Mouse (Mus musculus): Measurements from ENCODE around the gene Tap1. TPM values are rescaled to one million over a fixed set of nuclear protein-coding genes. Genes with fewer than 3 reads are reported as not detected.
A peak's percentile ranks its signal among the peaks of the same experiment; 100 is the strongest.
"Not testable (repeated sequence)": the region's sequence is repeated elsewhere in the genome, so short reads cannot be mapped to it uniquely, and the experiment has no call there.

The Tap1 gene
- total and polyA plus RNA-seq, 2 experiments: 15.1 to 23.5 TPM

DNA sequence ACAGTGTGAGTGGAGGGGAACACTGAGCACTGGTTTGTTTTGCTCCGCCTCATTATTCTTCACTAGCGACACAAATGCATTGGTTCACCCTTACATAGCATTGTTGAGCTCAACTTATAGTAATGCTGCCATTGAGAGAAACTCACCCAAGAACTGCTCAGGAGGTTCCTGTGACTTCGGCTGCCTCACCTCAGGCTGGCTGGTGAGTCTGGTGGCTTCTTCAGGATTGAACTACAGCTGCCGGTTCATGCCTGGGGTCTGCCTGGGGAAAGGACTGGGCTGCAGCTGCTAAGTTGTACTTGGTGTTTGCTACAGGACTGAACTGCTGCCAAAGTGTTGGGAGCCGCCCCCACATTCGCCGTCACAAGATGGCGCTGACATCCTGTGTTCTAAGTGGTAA lies 38.1 kb downstream of the Tap1 start:
- TF ChIP-seq CTCF (IDR thresholded peaks at IDR 0.05; ENCODE audit: low read depth, low read length): no peak
- no peak for TF ChIP-seq POLR2A (IDR thresholded peaks at IDR 0.05; ENCODE audit: extremely low read depth, insufficient read depth, low read length)
- H3K36me3 ChIP-seq (ENCODE audit: control insufficient read depth, insufficient read depth, low read length): no peaks in the 10 kb centered on the region
- H3K4me3 ChIP-seq (ENCODE audit: insufficient read depth, low read depth, low read length): no peak overlapping the region
- H3K9ac ChIP-seq (ENCODE audit: low read depth, low read length): no peak overlapping the region
- H3K79me2 ChIP-seq (ENCODE audit: control insufficient read depth, insufficient read depth, low read length): no peaks in the 10 kb centered on the region
- H3K4me1 ChIP-seq (ENCODE audit: control insufficient read depth, insufficient read depth, low read length): no peaks in the 10 kb centered on the region
- H3K27me3 ChIP-seq (ENCODE audit: control insufficient read depth, insufficient read depth, low read length): no peaks in the 10 kb centered on the region
- DNase-seq (ENCODE audit: extremely low read depth, low read depth, low spot score): no peak
- H3K27ac ChIP-seq (replicated peaks; ENCODE audit: insufficient read depth, low read depth, low read length): no peak overlapping the region
- 95% methylated on average over 8 of the region's 8 CpGs for WGBS

DNA sequence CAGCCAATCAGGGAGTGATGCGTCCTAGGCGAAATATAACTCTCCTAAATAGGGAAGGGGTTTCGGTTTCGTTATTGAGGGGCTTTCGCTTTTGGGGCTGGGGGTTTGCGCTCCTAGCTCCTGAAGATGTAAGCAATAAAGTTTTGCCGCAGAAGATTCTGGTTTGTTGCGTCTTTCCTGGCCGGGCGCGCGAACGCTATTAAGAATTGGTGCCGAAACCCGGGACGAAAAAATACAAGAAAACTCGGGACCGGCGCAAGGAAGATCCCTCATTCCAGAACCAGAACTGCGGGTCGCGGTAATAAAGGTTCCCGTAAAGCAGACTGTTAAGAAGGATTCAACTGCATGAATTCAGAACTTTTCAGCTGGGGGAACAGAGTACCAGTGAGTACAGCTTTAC lies 38.6 kb downstream of the Tap1 start:
- H3K4me1 ChIP-seq (ENCODE audit: control insufficient read depth, insufficient read depth, low read length); H3K27me3 ChIP-seq (ENCODE audit: control insufficient read depth, insufficient read depth, low read length); H3K4me3 ChIP-seq (ENCODE audit: insufficient read depth, low read depth, low read length); H3K27ac ChIP-seq (replicated peaks; ENCODE audit: insufficient read depth, low read depth, low read length); H3K36me3 ChIP-seq (ENCODE audit: control insufficient read depth, insufficient read depth, low read length); DNase-seq (ENCODE audit: extremely low read depth, low read depth, low spot score); H3K79me2 ChIP-seq (ENCODE audit: control insufficient read depth, insufficient read depth, low read length); H3K9ac ChIP-seq (ENCODE audit: low read depth, low read length): not testable (repeated sequence)
- WGBS: 99% methylated on average over 16 of the region's 23 CpGs

DNA sequence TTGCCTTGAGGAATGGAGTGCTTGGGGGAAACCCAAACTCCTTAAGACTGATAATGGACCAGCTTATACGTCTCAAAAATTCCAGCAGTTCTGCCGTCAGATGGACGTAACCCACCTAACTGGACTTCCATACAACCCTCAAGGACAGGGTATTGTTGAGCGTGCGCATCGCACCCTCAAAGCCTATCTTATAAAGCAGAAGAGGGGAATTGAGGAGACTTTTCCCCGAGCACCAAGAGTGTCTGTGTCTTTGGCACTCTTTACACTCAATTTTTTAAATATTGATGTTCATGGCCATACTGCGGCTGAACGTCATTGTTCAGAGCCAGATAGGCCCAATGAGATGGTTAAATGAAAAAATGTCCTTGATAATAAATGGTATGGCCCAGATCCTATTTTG lies 43.6 kb downstream of the Tap1 start:
- not testable (repeated sequence) for DNase-seq (ENCODE audit: extremely low read depth, low read depth, low spot score); H3K36me3 ChIP-seq (ENCODE audit: control insufficient read depth, insufficient read depth, low read length); H3K9ac ChIP-seq (ENCODE audit: low read depth, low read length); H3K4me1 ChIP-seq (ENCODE audit: control insufficient read depth, insufficient read depth, low read length); H3K4me3 ChIP-seq (ENCODE audit: insufficient read depth, low read depth, low read length); H3K79me2 ChIP-seq (ENCODE audit: control insufficient read depth, insufficient read depth, low read length); H3K27me3 ChIP-seq (ENCODE audit: control insufficient read depth, insufficient read depth, low read length); H3K27ac ChIP-seq (replicated peaks; ENCODE audit: insufficient read depth, low read depth, low read length)
- 96% methylated on average over 9 of the region's 9 CpGs for WGBS

DNA sequence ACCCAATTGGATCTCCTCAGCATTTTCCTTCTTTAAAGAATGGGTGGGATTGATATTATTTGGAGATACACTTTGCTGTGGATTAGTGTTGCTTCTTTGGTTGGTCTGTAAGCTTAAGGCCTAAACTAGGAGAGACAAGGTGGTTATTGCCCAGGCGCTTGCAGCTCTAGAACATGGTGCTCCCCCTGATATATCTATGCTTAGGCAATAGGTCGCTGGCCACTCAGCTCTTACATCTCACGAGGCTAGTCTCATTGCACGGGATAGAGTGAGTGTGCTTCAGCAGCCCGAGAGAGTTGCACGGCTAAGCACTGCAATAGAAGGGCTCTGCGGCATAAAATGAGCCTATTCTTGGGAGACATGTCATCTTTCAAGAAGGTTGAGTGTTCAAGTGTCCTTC lies 44.7 kb downstream of the Tap1 start:
- not testable (repeated sequence) for H3K79me2 ChIP-seq (ENCODE audit: control insufficient read depth, insufficient read depth, low read length); H3K9ac ChIP-seq (ENCODE audit: low read depth, low read length); H3K27me3 ChIP-seq (ENCODE audit: control insufficient read depth, insufficient read depth, low read length); H3K27ac ChIP-seq (replicated peaks; ENCODE audit: insufficient read depth, low read depth, low read length); H3K4me3 ChIP-seq (ENCODE audit: insufficient read depth, low read depth, low read length); H3K36me3 ChIP-seq (ENCODE audit: control insufficient read depth, insufficient read depth, low read length); H3K4me1 ChIP-seq (ENCODE audit: control insufficient read depth, insufficient read depth, low read length); DNase-seq (ENCODE audit: extremely low read depth, low read depth, low spot score)
- WGBS: 93% methylated on average over 7 of the region's 7 CpGs

DNA sequence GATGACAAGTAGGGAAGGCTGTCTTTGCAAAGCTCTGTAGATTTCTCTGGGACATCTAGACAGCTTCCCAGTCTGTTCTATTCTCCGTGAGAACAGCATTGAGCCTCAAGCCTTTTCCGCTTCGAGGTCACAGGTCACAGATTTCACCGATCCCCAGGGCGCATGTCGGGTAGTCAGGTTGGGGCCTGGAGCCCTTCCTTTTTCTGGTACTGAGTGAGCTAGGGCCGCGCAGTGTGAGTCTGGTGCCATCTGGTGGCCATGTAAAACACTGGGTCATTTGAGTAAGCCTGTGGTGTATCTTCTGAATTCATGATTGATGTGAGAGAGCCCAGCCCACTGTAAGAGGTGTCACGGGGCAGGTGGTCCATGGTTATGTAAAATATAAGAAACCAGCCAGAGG lies 47.6 kb downstream of the Tap1 start:
- Histone ChIP-seq H3K79me2 (ENCODE audit: control insufficient read depth, insufficient read depth, low read length) (no peaks in the 10 kb centered on the region), H3K27ac (replicated peaks; ENCODE audit: insufficient read depth, low read depth, low read length) (no peak overlapping the region), H3K27me3 (ENCODE audit: control insufficient read depth, insufficient read depth, low read length) (no peaks in the 10 kb centered on the region), H3K4me1 (ENCODE audit: control insufficient read depth, insufficient read depth, low read length) (no peaks in the 10 kb centered on the region), H3K36me3 (ENCODE audit: control insufficient read depth, insufficient read depth, low read length) (no peaks in the 10 kb centered on the region), H3K4me3 (ENCODE audit: insufficient read depth, low read depth, low read length) (no peak overlapping the region), H3K9ac (ENCODE audit: low read depth, low read length) (no peak overlapping the region)
- 17% methylated on average over 9 of the region's 9 CpGs for WGBS
- peak; percentile 64 for DNase-seq (ENCODE audit: extremely low read depth, low read depth, low spot score)
- TF ChIP-seq POLR2A (IDR thresholded peaks at IDR 0.05; ENCODE audit: extremely low read depth, insufficient read depth, low read length) (no peak), CTCF (IDR thresholded peaks at IDR 0.05; ENCODE audit: low read depth, low read length) (peak; percentile 94)

DNA sequence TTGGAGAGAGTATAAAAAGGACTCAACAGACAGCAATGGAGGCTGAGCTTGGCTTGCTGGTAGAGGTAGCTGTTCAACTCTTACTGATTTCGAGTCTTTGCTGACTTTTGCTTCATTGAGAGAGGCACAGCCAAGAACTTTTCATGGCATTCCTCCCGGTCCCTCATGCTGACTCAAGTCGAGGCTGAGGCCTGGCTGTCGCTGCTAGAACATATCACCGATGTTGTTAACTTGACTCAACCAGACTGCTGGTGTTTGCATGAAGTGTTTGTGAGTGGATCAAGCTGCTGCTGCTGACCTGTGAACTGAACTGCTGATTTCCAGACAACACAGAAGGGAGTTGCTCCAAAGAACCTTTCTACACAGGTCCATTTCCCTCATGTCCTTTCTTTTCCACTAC lies 49.3 kb downstream of the Tap1 start:
- TF ChIP-seq CTCF (IDR thresholded peaks at IDR 0.05; ENCODE audit: low read depth, low read length): no peak
- TF ChIP-seq POLR2A (IDR thresholded peaks at IDR 0.05; ENCODE audit: extremely low read depth, insufficient read depth, low read length): no peak
- WGBS: 79% methylated on average over 5 of the region's 5 CpGs
- H3K4me3 ChIP-seq (ENCODE audit: insufficient read depth, low read depth, low read length): no peak overlapping the region
- H3K27ac ChIP-seq (replicated peaks; ENCODE audit: insufficient read depth, low read depth, low read length): no peak overlapping the region
- no peaks in the 10 kb centered on the region for H3K36me3 ChIP-seq (ENCODE audit: control insufficient read depth, insufficient read depth, low read length)
- no peak overlapping the region for H3K9ac ChIP-seq (ENCODE audit: low read depth, low read length)
- no peaks in the 10 kb centered on the region for H3K27me3 ChIP-seq (ENCODE audit: control insufficient read depth, insufficient read depth, low read length)
- no peak for DNase-seq (ENCODE audit: extremely low read depth, low read depth, low spot score)
- no peaks in the 10 kb centered on the region for H3K79me2 ChIP-seq (ENCODE audit: control insufficient read depth, insufficient read depth, low read length)
- H3K4me1 ChIP-seq (ENCODE audit: control insufficient read depth, insufficient read depth, low read length): no peaks in the 10 kb centered on the region

DNA sequence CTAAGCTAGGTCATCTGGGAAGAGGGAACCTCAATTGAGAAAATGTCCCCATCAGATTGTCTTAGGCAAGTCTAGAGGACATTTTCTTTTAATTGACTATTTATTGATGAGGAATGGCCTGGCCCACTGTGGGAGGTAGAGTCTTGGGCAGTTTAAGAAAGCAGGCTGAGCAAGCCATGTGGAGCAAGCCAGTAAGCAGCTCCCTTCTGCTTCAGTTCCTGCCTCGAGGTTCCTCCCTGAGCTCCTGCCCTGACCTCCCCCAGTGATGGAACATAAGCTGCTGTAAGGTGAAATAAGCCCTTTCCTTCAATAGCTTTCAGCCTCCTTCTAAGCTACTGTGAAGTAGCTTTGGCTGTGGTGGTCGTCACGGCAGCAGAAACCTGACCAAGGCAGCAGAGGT lies 50.4 kb downstream of the Tap1 start:
- WGBS: 78% methylated on average over 3 of the region's 3 CpGs
- Histone ChIP-seq H3K79me2 (ENCODE audit: control insufficient read depth, insufficient read depth, low read length) (no peaks in the 10 kb centered on the region), H3K27me3 (ENCODE audit: control insufficient read depth, insufficient read depth, low read length) (no peaks in the 10 kb centered on the region), H3K9ac (ENCODE audit: low read depth, low read length) (no peak overlapping the region), H3K36me3 (ENCODE audit: control insufficient read depth, insufficient read depth, low read length) (no peaks in the 10 kb centered on the region), H3K4me1 (ENCODE audit: control insufficient read depth, insufficient read depth, low read length) (no peaks in the 10 kb centered on the region), H3K27ac (replicated peaks; ENCODE audit: insufficient read depth, low read depth, low read length) (no peak overlapping the region), H3K4me3 (ENCODE audit: insufficient read depth, low read depth, low read length) (no peak overlapping the region)
- no peak for DNase-seq (ENCODE audit: extremely low read depth, low read depth, low spot score)
- TF ChIP-seq POLR2A (IDR thresholded peaks at IDR 0.05; ENCODE audit: extremely low read depth, insufficient read depth, low read length) (no peak), CTCF (IDR thresholded peaks at IDR 0.05; ENCODE audit: low read depth, low read length) (no peak)
